Mouse (Mus musculus): Measurements from ENCODE around the gene Selenoi.

Selenoi gene

DNA sequence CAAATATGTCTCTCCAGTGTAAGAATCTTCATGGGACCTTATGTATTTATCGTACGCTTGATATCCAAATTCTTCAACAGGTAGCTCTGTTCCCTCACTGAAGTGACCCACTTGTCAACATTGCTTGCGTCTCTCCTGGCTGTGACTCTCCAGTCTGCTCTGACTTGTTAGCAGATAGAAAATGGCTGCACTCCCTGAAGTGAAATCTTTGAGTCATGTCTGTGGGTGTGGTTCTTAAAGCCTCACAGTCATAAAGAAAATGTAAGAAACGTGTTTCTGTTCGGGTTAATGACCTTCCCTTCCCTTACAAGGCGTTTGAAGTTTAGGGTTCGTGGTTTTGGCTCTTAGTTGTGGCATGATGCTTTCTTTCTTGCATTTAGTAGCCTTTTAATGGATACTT is 8.2 kb downstream of the Selenoi start:
- DNase-seq = no peak

DNA sequence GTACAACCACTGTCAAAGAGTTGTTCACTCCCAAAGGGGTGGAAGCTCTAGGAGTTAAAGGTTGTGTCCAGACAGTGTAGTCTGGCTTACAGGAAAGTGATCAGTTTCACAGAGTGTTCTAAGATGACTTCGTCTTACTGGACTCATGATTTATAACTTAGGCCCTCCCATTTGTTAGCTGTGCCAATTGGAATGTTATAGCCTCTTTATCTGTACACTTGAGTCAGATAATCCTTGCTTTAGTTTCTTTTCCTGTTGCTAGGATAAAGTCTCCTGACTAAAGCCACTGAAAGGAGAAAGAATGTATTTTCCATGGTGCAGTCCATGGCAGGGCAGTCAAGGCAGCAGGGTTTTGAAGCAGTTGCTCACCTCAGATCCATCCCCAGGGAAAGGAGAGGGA is 10.0 kb downstream of the Selenoi start:
- no peak for DNase-seq

GRCm38 (mm10) chr5:30243741-30244140 is 11.4 kb downstream of the Selenoi start:
- peak; percentile 13 for DNase-seq

GRCm38 (mm10) chr5:30245861-30246416 is 13.6 kb downstream of the Selenoi start:
- DNase-seq = no peak

DNA sequence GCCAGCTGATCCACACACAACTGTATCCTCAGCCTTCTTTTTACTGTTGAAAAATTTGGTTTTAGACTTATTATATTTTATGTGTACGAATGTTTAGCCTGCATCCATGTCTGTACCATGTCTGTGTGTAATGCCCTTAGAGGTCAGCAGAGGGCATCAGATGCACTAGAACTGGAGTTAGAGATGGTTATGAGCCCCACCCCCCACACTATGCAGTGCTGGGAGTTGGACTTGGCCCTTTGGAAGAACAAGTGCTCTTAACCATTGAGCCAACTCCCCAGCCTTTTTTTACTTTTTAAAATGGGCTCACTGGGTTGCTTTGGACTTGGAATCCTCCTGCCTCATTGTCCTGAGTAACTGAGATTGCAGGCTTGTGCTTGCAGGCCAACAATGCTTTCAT is 15.3 kb downstream of the Selenoi start:
- DNase-seq = no peak

DNA sequence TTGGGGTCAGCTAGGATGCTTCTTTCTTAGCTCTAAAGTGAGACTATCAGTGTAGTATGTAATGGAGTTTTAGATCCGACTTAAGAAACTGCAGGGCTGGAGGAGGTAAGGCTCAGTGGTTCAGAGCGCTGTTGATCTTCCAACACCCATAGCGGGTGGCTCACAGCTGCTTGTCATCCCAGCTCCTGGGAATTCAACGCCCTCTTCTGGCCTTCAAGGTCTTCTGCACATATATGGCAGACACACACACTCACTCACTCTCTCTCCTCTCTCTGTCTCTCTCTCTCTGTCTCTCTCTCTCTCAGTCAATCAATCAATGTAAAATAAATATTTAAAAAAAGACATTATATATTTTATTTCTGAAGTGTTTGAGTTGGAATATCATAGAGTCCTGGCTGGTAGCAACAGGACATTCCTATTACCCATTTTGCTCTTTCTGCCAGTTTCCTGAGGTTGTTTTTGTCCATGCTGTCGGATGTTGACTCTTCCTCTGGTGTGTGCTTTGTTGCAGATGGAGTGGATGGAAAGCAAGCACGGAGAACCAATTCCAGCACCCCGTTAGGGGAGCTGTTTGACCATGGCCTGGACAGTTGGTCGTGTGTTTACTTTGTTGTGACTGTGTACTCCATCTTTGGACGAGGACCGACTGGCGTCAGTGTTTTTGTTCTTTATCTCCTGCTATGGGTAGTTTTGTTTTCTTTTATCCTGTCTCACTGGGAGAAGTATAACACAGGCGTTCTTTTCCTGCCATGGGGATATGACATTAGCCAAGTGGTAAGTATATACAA is 23.4 kb downstream of the Selenoi start:
- no peak for DNase-seq

- no peak for DNase-seq
These were observed 26.4 kb downstream of the Selenoi start for GRCm38 (mm10) chr5:30258776-30259175.

- peak; percentile 16 for DNase-seq
These were observed 38.3 kb downstream of the Selenoi start for GRCm38 (mm10) chr5:30270571-30271190.

DNA sequence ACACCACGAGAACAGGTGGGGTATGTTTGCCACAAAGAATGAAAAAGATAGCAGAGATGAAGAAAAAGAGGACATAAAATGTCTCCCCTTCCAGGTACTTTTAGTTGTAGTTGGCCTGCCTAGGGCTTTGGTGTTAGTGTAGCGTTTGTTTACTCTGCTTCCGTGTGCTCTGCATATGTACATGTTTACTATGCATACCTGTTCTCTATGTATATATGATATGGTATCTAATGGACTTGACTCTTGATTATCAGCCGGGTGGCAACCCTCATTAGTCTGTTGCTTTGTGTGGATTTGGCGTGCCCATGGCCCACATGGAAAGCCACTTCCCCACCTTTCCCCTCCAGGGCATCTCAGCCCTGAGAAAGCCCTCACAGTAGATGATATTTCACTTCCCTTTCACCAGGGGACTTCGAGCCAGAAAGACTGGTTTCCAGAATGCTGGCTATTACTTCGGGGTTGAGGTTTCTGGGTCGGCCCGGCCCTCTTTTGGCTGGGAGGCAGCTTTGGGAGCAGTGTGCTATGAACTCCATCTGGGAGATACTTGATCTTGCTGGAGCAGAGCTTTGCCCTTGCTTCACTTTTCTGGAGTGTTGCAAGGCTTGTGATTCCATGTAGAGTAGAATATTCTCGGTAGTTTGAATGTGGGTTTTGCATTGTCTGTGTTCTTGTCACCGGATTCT is 39.4 kb downstream of the Selenoi start:
- DNase-seq = peak; percentile 40

- DNase-seq = no peak
These were observed 44.0 kb downstream of the Selenoi start for GRCm38 (mm10) chr5:30276361-30276760.

GRCm38 (mm10) chr5:30278952-30279351 is 46.6 kb downstream of the Selenoi start:
- no peak for DNase-seq

DNA sequence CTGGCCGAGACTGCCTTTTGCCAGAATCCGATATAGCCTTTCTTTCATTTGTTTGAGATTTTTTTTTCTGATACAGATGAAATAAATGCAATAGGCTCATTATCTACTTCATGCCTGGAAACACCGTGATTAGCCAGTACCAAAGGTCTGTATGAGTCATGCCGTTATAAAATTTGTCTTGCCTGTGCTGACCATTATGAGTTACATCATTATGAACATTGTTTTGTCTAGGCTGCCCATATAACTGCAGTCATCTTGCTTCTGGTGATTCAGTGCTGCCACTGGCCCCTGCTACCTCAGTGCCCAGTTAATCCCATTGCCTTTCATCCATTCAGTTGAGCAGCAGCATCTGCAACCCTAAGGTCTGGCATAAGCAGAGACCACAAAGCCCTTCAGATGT is 47.1 kb downstream of the Selenoi start:
- no peak for DNase-seq

DNA sequence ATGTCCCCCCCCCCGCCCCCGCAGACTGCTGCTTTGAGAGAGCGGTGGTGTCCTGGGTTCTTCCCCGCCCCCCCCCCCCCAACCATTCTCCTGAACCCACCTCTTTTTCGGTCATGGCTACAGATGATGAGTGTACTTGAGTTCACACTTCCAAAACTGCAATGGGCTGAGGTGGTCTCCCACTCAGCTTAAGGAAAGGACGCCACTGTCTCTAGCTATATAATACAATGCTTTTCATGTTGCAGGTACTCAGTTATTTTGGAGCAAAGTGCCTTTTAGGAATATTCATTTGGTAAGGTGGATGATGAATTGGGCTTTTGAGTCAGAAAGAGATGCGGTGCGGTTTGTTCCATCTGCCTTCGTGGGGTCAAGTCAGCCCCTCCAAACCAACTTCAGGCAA is 48.5 kb downstream of the Selenoi start:
- DNase-seq = no peak

DNA sequence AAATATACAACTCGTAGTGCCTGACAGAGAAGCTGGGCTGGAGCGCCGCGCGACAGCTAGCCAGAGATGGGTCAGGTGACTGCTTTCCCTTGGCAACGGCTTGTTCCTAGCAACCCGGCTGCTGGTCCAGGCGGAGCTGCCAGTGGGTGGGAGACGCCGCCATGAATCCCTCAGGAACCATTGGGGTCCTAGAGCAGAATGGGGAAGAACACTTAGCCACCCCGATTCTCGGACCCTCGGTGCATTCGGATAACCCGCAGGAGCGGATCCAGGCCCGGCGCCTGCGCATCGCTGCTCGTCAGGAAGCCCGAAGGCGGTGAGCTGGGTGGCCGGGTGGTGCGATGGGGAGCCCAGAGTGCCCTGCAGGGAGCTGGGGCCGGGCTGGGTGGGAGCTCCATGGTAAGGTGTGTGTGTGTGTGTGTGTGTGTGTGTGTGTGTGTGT is 48.9 kb downstream of the Selenoi start, which contains the start of gene Drc1:
Gene Drc1 (plus strand): TSS at position 98 of the 442 bp plus-strand sequence.
- peak; percentile 22 for DNase-seq

DNA sequence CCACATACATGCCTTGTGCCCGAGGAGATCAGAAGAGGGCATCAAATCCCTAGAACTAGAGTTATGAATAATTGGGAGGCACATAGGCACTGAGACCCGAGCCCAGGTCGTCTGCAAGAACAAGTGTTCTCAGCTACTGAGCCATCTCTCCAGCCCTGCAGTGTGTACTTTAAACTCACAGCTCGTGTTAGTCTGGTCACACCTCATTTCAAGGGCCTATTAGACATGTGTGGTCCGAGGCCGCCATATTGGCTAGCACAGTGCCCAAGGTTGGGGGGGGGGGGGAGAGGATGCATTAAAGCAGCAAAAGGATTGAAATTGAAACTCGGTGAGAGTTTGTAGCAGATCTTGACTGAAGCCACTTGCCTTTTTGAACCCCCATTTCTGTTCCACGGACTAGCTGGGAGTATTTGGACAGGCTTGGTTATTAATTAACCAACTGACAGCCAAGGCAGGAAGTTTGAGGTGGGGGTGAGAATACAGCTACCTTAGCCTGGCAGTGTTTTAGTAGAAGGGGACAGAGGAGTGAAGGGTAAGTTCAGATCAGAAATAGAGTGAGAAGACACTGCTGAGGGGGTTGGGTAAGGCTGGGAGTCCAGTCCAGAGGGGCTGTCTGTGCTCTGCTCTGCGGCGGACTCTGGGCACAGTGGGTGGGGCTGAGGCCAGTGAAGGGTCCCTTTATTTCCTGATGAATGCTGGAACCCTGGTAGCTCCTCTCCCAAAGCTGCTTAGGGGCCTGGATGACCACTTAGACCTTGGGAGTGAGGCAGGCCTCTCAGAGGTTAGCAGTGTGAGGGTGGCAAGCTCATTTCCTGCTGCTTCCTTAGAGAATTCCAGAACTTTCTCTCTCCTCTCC is 53.8 kb downstream of the Selenoi start:
- no peak for DNase-seq

GRCm38 (mm10) chr5:30287106-30287882 is 54.9 kb downstream of the Selenoi start:
- DNase-seq = no peak

All from lung, postnatal 14 days (tissue).